Mouse (Mus musculus): ENCODE results near the gene Clk1. TPM values are rescaled to one million over a fixed set of nuclear protein-coding genes. Genes with fewer than 3 reads are reported as not detected.

Clk1 gene
- total and polyA plus RNA-seq, 2 experiments from 2014 or later = 59.3 to 105 TPM

DNA sequence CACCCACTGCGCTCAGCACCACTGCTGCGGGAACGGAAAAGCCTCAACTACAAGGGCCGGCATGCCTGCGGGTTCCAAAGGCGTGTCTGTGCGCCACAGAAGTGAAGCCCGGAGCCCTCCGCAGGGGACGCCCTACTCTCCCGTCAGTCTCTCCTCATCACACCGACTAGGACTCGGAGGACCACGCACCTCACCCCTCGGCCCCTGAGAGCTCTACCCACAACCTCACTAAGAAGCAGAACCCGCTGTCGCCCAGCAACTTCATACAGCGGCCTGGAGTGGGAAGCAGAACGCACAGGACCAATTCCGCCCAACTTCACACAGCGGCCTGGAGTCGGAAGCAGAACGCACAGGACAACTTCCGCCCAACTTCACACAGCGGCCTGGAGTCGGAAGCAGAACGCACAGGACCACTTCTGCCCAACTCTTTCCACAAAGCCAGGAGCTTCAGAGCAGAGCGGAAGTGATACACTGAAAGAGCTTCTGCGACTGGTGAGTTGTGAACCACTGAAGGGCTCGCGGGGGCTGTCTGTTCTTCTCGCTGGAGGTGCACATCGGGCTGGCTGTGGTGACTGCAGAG is 21.4 kb upstream of the Clk1 start, which contains the start of the genes Nif3l1 and Ppil3:
Gene Nif3l1 (plus strand): TSS at position 9 of the 580 bp plus-strand sequence.
Gene Ppil3 (minus strand): TSS at position 344 of the 580 bp plus-strand sequence.
- H3K4me2 ChIP-seq (ENCODE audit: low read depth, low read length) = peak within 1 kb of the TSS; percentile 86
- H3K4me1 ChIP-seq (ENCODE audit: control insufficient read depth, insufficient read depth) = peaks cover 10% of the 10 kb centered on the region; the same call in 1 of the 2 replicates
- WGBS = under 1% methylated on average over 33 of the region's 33 CpGs
- ATAC-seq (ENCODE audit: insufficient read depth, low read depth) (peak; percentile 96), DNase-seq (ENCODE audit: low spot score) (peak; percentile 90)
- H3K36me3 ChIP-seq (replicated peaks; ENCODE audit: control insufficient read depth, insufficient read depth, low read length) = peaks cover 24% of the 10 kb centered on the region
- TF ChIP-seq EP300 (IDR thresholded peaks at IDR 0.05; ENCODE audit: low read depth) (no peak), CTCF (IDR thresholded peaks at IDR 0.05; ENCODE audit: low read depth) (peak; percentile 20)
- H3K27ac ChIP-seq (ENCODE audit: low read depth) = peak within 1 kb of the TSS; percentile 84
- H3K9me3 ChIP-seq (replicated peaks; ENCODE audit: control insufficient read depth, low read length) = no peaks in the 10 kb centered on the region
- H3K27me3 ChIP-seq (ENCODE audit: control insufficient read depth, insufficient read depth, low read length) = no peaks in the 10 kb centered on the region
- H3K4me3 ChIP-seq (ENCODE audit: low read depth, low read length) = peak within 1 kb of the TSS; percentile 56
- H3K9ac ChIP-seq (replicated peaks; ENCODE audit: low read depth, low read length) = peak within 1 kb of the TSS; percentile 67

- TF ChIP-seq EP300 (IDR thresholded peaks at IDR 0.05; ENCODE audit: low read depth) (no peak), CTCF (IDR thresholded peaks at IDR 0.05; ENCODE audit: low read depth) (no peak)
- H3K27me3 ChIP-seq (ENCODE audit: control insufficient read depth, insufficient read depth, low read length) = no peaks in the 10 kb centered on the region
- no peaks in the 10 kb centered on the region for H3K9me3 ChIP-seq (replicated peaks; ENCODE audit: control insufficient read depth, low read length)
- peak overlapping the region; percentile 56 for H3K4me3 ChIP-seq (ENCODE audit: low read depth, low read length)
- peaks cover 28% of the 10 kb centered on the region for H3K36me3 ChIP-seq (replicated peaks; ENCODE audit: control insufficient read depth, insufficient read depth, low read length)
- ATAC-seq (ENCODE audit: insufficient read depth, low read depth) = no peak
- H3K27ac ChIP-seq (ENCODE audit: low read depth) = peak overlapping the region; percentile 84
- 9% methylated on average over 10 of the region's 10 CpGs for WGBS
- H3K9ac ChIP-seq (replicated peaks; ENCODE audit: low read depth, low read length) = peak overlapping the region; percentile 67
- H3K4me1 ChIP-seq (ENCODE audit: control insufficient read depth, insufficient read depth) = peaks cover 10% of the 10 kb centered on the region; the same call in 1 of the 2 replicates
- peak overlapping the region; percentile 86 for H3K4me2 ChIP-seq (ENCODE audit: low read depth, low read length)
- DNase-seq (ENCODE audit: low spot score) = no peak
These were observed 20.8 kb upstream of the Clk1 start for GRCm38 (mm10) chr1:58444691-58445090.

- H3K4me2 ChIP-seq (ENCODE audit: low read depth, low read length) = no peak overlapping the region; the same call in 1 of the 2 replicates
- no peak overlapping the region for H3K9ac ChIP-seq (replicated peaks; ENCODE audit: low read depth, low read length)
- no peaks in the 10 kb centered on the region for H3K27me3 ChIP-seq (ENCODE audit: control insufficient read depth, insufficient read depth, low read length)
- no peak for ATAC-seq (ENCODE audit: insufficient read depth, low read depth)
- peaks cover 17% of the 10 kb centered on the region for H3K36me3 ChIP-seq (replicated peaks; ENCODE audit: control insufficient read depth, insufficient read depth, low read length)
- H3K9me3 ChIP-seq (replicated peaks; ENCODE audit: control insufficient read depth, low read length) = no peaks in the 10 kb centered on the region
- TF ChIP-seq CTCF (IDR thresholded peaks at IDR 0.05; ENCODE audit: low read depth) (no peak), EP300 (IDR thresholded peaks at IDR 0.05; ENCODE audit: low read depth) (no peak)
- peak overlapping the region; percentile 100; the same call in 1 of the 2 replicates for H3K27ac ChIP-seq (ENCODE audit: low read depth)
- H3K4me1 ChIP-seq (ENCODE audit: control insufficient read depth, insufficient read depth) = peaks cover 10% of the 10 kb centered on the region
- DNase-seq (ENCODE audit: low spot score) = no peak
- no peak overlapping the region for H3K4me3 ChIP-seq (ENCODE audit: low read depth, low read length)
- WGBS = 83% methylated on average over 3 of the region's 3 CpGs
These were observed 685 bp upstream of the Clk1 start for GRCm38 (mm10) chr1:58424551-58424950.

DNA sequence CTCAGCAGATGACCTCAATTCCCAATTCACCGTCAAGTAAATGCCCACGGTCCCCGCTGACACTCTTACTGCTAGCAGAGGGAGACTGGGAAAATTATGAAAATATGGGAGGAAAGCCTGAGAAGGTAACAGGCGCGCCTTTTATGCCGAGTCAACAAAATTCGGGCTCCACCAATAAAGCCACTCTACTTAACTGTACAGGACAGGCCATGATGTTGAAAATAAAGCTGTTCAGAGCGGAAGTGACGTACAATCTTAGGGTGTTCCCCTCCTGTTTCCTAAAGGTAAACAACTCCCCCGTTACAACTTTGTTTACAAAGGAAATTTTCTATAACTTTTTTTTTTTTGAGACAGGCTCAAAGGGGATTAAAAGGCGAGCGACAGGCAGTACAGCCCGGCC is 987 bp downstream of the Clk1 start:
- peak; percentile 75 for DNase-seq (ENCODE audit: low spot score)
- no peaks in the 10 kb centered on the region for H3K27me3 ChIP-seq (ENCODE audit: control insufficient read depth, insufficient read depth, low read length)
- peak overlapping the region; percentile 100 for H3K9ac ChIP-seq (replicated peaks; ENCODE audit: low read depth, low read length)
- peaks cover 33% of the 10 kb centered on the region for H3K36me3 ChIP-seq (replicated peaks; ENCODE audit: control insufficient read depth, insufficient read depth, low read length)
- H3K4me1 ChIP-seq (ENCODE audit: control insufficient read depth, insufficient read depth) = peaks cover 10% of the 10 kb centered on the region
- peak overlapping the region; percentile 99 for H3K4me3 ChIP-seq (ENCODE audit: low read depth, low read length)
- H3K9me3 ChIP-seq (replicated peaks; ENCODE audit: control insufficient read depth, low read length) = no peaks in the 10 kb centered on the region
- H3K4me2 ChIP-seq (ENCODE audit: low read depth, low read length) = peak overlapping the region; percentile 82
- ATAC-seq (ENCODE audit: insufficient read depth, low read depth) = peak; percentile 62
- WGBS = 4% methylated on average over 13 of the region's 13 CpGs
- H3K27ac ChIP-seq (ENCODE audit: low read depth) = peak overlapping the region; percentile 100
- TF ChIP-seq CTCF (IDR thresholded peaks at IDR 0.05; ENCODE audit: low read depth) (no peak), EP300 (IDR thresholded peaks at IDR 0.05; ENCODE audit: low read depth) (no peak)

DNA sequence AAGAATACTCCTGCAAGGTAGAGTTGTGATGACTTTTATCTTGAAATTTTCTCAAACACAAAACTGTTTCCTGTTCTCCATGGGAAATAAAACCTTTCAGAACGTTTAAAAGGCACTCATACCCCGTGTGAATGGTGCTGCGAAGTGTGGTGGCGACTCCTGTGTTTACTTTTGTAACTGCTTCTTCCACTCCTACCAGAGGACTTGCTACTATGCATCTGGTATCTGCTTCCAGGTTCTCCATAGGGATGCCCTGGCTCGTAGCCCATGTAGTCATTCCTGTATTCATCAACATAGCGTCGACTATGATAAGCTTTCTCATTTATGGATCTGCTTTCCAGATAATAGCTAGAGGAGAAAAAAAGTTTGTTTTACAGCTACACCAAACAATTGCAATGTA is 2.9 kb downstream of the Clk1 start:
- ATAC-seq (ENCODE audit: insufficient read depth, low read depth) = no peak
- TF ChIP-seq CTCF (IDR thresholded peaks at IDR 0.05; ENCODE audit: low read depth) = no peak
- no peak for TF ChIP-seq EP300 (IDR thresholded peaks at IDR 0.05; ENCODE audit: low read depth)
- WGBS = 25% methylated on average over 7 of the region's 7 CpGs
- no peaks in the 10 kb centered on the region for H3K9me3 ChIP-seq (replicated peaks; ENCODE audit: control insufficient read depth, low read length)
- no peaks in the 10 kb centered on the region for H3K27me3 ChIP-seq (ENCODE audit: control insufficient read depth, insufficient read depth, low read length)
- H3K9ac ChIP-seq (replicated peaks; ENCODE audit: low read depth, low read length) = no peak overlapping the region
- peaks cover 10% of the 10 kb centered on the region for H3K4me1 ChIP-seq (ENCODE audit: control insufficient read depth, insufficient read depth)
- H3K4me2 ChIP-seq (ENCODE audit: low read depth, low read length) = peak overlapping the region; percentile 24
- H3K36me3 ChIP-seq (replicated peaks; ENCODE audit: control insufficient read depth, insufficient read depth, low read length) = peaks cover 52% of the 10 kb centered on the region
- DNase-seq (ENCODE audit: low spot score) = peak; percentile 29
- H3K27ac ChIP-seq (ENCODE audit: low read depth) = no peak overlapping the region
- no peak overlapping the region for H3K4me3 ChIP-seq (ENCODE audit: low read depth, low read length)
